Mouse (Mus musculus) hindbrain, postnatal 0 days (tissue): ENCODE results near the gene Cars2. TPM values are rescaled to one million over a fixed set of nuclear protein-coding genes. Genes with fewer than 3 reads are reported as not detected.

ENCODE experiments used
- ATAC-seq: fragments of 200-750 bp; cut with Nextera tagmentation; 2 replicates; pipeline ENCODE4 v1.8.0; 2017; ENCODE audit warnings: mild to moderate bottlenecking, moderate TSS enrichment, moderate library complexity
- DNase-seq: peaks from one replicate; pipeline ENCODE4 v3.0.0-alpha.2; 2015; ENCODE audit warnings: low spot score
- H3K27ac ChIP-seq: fragments of 300-500 bp; sonication (generic); 2 replicates; pipeline ENCODE4 v1.5.1; 2014; ENCODE audit warnings: mild to moderate bottlenecking
- H3K27me3 ChIP-seq: fragments of 300-500 bp; sonication (generic); 2 replicates; pipeline ENCODE4 v1.6.1; 2014; ENCODE audit warnings: low read length, mixed read lengths; ENCODE audit not compliant: insufficient read depth
- H3K36me3 ChIP-seq: fragments of 300-500 bp; sonication (generic); 2 replicates; pipeline ENCODE4 v1.6.1; 2014; ENCODE audit warnings: low read length, mixed read lengths; ENCODE audit not compliant: insufficient read depth
- H3K4me1 ChIP-seq: fragments of 300-500 bp; sonication (generic); 2 replicates; pipeline ENCODE4 v1.6.1; 2014; ENCODE audit warnings: antibody characterized with exemption, low read length, mixed read lengths; ENCODE audit not compliant: insufficient read depth
- H3K4me2 ChIP-seq: fragments of 300-500 bp; sonication (generic); 2 replicates; pipeline ENCODE4 v1.6.1; 2014; ENCODE audit warnings: low read depth, mild to moderate bottlenecking, low read length, moderate library complexity, mixed read lengths
- H3K4me3 ChIP-seq: fragments of 300-500 bp; sonication (generic); 2 replicates; pipeline ENCODE4 v1.5.1; 2014; ENCODE audit warnings: low read length
- H3K9ac ChIP-seq: fragments of 300-500 bp; sonication (generic); replicated peaks from 2 replicates; pipeline ENCODE4 v1.6.1; 2014; ENCODE audit warnings: mild to moderate bottlenecking, low read length, moderate library complexity, mixed read lengths
- H3K9me3 ChIP-seq: fragments of 300-500 bp; sonication (generic); 2 replicates; pipeline ENCODE4 v1.6.1; 2016; ENCODE audit warnings: low read length, mixed read lengths
- CTCF ChIP-seq: IDR thresholded peaks from 2 replicates; pipeline ENCODE4 v1.5.1; 2016; ENCODE audit warnings: antibody characterized with exemption, control low read depth, low read depth
- WGBS: fragments of 180-500 bp; shearing (Covaris S2); extraction: QIAGEN DNeasy Blood & Tissue Kit; methylation state at CpG from one replicate; pipeline ENCODE4 v1.1.7; 2014; 5-methylcytosine and 5-hydroxymethylcytosine counted together
- polyA plus RNA-seq: library from polyadenylated mRNA; unstranded; fragments of >200 nt; fragmentation: Nextera tagmentation; extraction: Ambion mirVana; gene quantifications from 2 replicates; pipeline ENCODE4 v1.2.1, GENCODE M21; 2015
- total RNA-seq: library from RNA; depleted of rRNA; stranded (reverse); fragments of >200 nt; gene quantifications from 2 replicates; pipeline ENCODE4 v1.2.3, GENCODE M21; 2014; rRNA removed

The Cars2 gene
- total and polyA plus RNA-seq, 2 experiments from 2014 or later: 19.3 to 42.6 TPM

GRCm38 (mm10) chr8:11465619-11466018, 85.0 kb downstream of the Cars2 start:
- DNase-seq: no peak

GRCm38 (mm10) chr8:11464707-11464964, 85.9 kb downstream of the Cars2 start:
- no peak for DNase-seq
- no peak overlapping the region for H3K4me3 ChIP-seq
- no peak overlapping the region for H3K4me2 ChIP-seq
- WGBS: 88% methylated on average over 3 of the region's 3 CpGs
- no peak overlapping the region for H3K27ac ChIP-seq
- ATAC-seq: no peak
- H3K9ac ChIP-seq: no peak overlapping the region
- H3K36me3 ChIP-seq: no peaks in the 10 kb centered on the region
- no peak for TF ChIP-seq CTCF
- H3K9me3 ChIP-seq: no peaks in the 10 kb centered on the region
- no peaks in the 10 kb centered on the region for H3K4me1 ChIP-seq
- no peaks in the 10 kb centered on the region for H3K27me3 ChIP-seq

More at GRCm38 (mm10) chr8:11465619-11466018, 85.0 kb downstream of the Cars2 start:
- Histone ChIP-seq H3K36me3 (no peaks in the 10 kb centered on the region), H3K9me3 (no peaks in the 10 kb centered on the region), H3K9ac (no peak overlapping the region), H3K27me3 (no peaks in the 10 kb centered on the region), H3K4me1 (no peaks in the 10 kb centered on the region), H3K27ac (no peak overlapping the region), H3K4me2 (no peak overlapping the region), H3K4me3 (no peak overlapping the region)
- no peak for TF ChIP-seq CTCF
- WGBS: 92% methylated on average over 4 of the region's 4 CpGs
- ATAC-seq: no peak

Other genes starting within 250 kb of the Cars2 start
- 76.6 and 95.8 TPM in 2 replicates for gene Col4a2, start 238.0 kb downstream of the Cars2 start, total RNA-seq
- gene Col4a2, start 238.0 kb downstream of the Cars2 start, polyA plus RNA-seq: 26.5 and 27.8 TPM in 2 replicates
- gene Col4a1, start 238.0 kb downstream of the Cars2 start, total RNA-seq: 203 and 254 TPM in 2 replicates
- 46.4 and 55.6 TPM in 2 replicates for gene Col4a1, start 238.0 kb downstream of the Cars2 start, polyA plus RNA-seq
- gene Rab20, start 72.1 kb downstream of the Cars2 start, total RNA-seq: 0.58 and 4.7 TPM in 2 replicates
- gene Rab20, start 72.1 kb downstream of the Cars2 start, polyA plus RNA-seq: 2.2 and 3.1 TPM in 2 replicates
- 86.9 and 115 TPM in 2 replicates for gene Naxd, start 53.3 kb downstream of the Cars2 start, total RNA-seq
- 125 and 129 TPM in 2 replicates for gene Naxd, start 53.3 kb downstream of the Cars2 start, polyA plus RNA-seq
- gene Ing1, start 4.8 kb upstream of the Cars2 start, total RNA-seq: 12.5 and 19.0 TPM in 2 replicates
- gene Ing1, start 4.8 kb upstream of the Cars2 start, polyA plus RNA-seq: 36.7 and 38.3 TPM in 2 replicates
- gene Ankrd10, start 85.0 kb upstream of the Cars2 start, total RNA-seq: 108 and 127 TPM in 2 replicates
- gene Ankrd10, start 85.0 kb upstream of the Cars2 start, polyA plus RNA-seq: 62.6 and 66.2 TPM in 2 replicates
- gene 1700016D06Rik, start 150.3 kb upstream of the Cars2 start, total RNA-seq: not detected in 2 replicates
- gene 1700016D06Rik, start 150.3 kb upstream of the Cars2 start, polyA plus RNA-seq: 0.82 TPM in 1 of 2 replicates, not detected in the other
- gene Arhgef7, start 176.9 kb upstream of the Cars2 start, total RNA-seq: 101 and 105 TPM in 2 replicates
- 49.7 and 53.9 TPM in 2 replicates for gene Arhgef7, start 176.9 kb upstream of the Cars2 start, polyA plus RNA-seq